Mouse (Mus musculus) kidney, postnatal 14 days (tissue): ENCODE data around the gene Cd209f.
"Not testable (repeated sequence)": the region's sequence is repeated elsewhere in the genome, so short reads cannot be mapped to it uniquely, and the experiment has no call there.

ENCODE experiments used
- DNase-seq: peaks from one replicate; pipeline ENCODE4 v3.0.0; 2022; ENCODE audit warnings: mixed read lengths

The Cd209f gene

GRCm38 (mm10) chr8:4105735-4106134 lies at the start of gene Cd209f:
TSS of gene Cd209f (minus strand) at chr8:4105835.
- DNase-seq, result not testable (repeated sequence)

- no peak for DNase-seq
Measured at GRCm38 (mm10) chr8:4154878-4155277, 49.2 kb upstream of the Cd209f start.

GRCm38 (mm10) chr8:4147272-4147671 lies 41.6 kb upstream of the Cd209f start:
- no peak for DNase-seq

- no peak for DNase-seq
Measured at GRCm38 (mm10) chr8:4141721-4142120, 36.1 kb upstream of the Cd209f start.

GRCm38 (mm10) chr8:4139660-4140646 lies 34.3 kb upstream of the Cd209f start:
- DNase-seq, result peak; percentile 69

- DNase-seq, result no peak
Measured at GRCm38 (mm10) chr8:4133798-4134197, 28.2 kb upstream of the Cd209f start, which contains the start of gene Cd209g. TSS of gene Cd209g (plus strand) at chr8:4134098.

GRCm38 (mm10) chr8:4088514-4088913 lies 17.1 kb downstream of the Cd209f start:
- DNase-seq, result not testable (repeated sequence)

GRCm38 (mm10) chr8:4087180-4087722 lies 18.4 kb downstream of the Cd209f start:
- not testable (repeated sequence) for DNase-seq
